Mouse (Mus musculus) stomach, postnatal 0 days (tissue): ENCODE results near the gene Ank3. TPM values are rescaled to one million over a fixed set of nuclear protein-coding genes. Genes with fewer than 3 reads are reported as not detected.

Experiments used
- ATAC-seq: fragments of 200-750 bp; cut with Nextera tagmentation; 2 replicates; pipeline ENCODE4 v1.8.0; 2017; ENCODE audit not compliant: low FRiP score, low TSS enrichment
- DNase-seq: peaks from one replicate; pipeline ENCODE4 v3.0.0-alpha.2; 2016; ENCODE audit warnings: low spot score
- H3K27ac ChIP-seq: fragments of 300-500 bp; sonication (generic); replicated peaks from 2 replicates; pipeline ENCODE4 v1.5.1; 2014; ENCODE audit warnings: mild to moderate bottlenecking, control low read depth
- H3K27me3 ChIP-seq: fragments of 300-500 bp; sonication (generic); 2 replicates; pipeline ENCODE4 v1.6.1; 2014; ENCODE audit warnings: low read length; ENCODE audit not compliant: control insufficient read depth, insufficient read depth
- H3K36me3 ChIP-seq: fragments of 300-500 bp; sonication (generic); 2 replicates; pipeline ENCODE4 v1.6.1; 2014; ENCODE audit warnings: low read length, mixed read lengths; ENCODE audit not compliant: control insufficient read depth, insufficient read depth
- H3K4me1 ChIP-seq: fragments of 300-500 bp; sonication (generic); replicated peaks from 2 replicates; pipeline ENCODE4 v1.6.1; 2014; ENCODE audit warnings: antibody characterized with exemption; ENCODE audit not compliant: control insufficient read depth, insufficient read depth
- H3K4me2 ChIP-seq: fragments of 300-500 bp; sonication (generic); replicated peaks from 2 replicates; pipeline ENCODE4 v1.6.1; 2014; ENCODE audit warnings: low read depth, mild to moderate bottlenecking, control low read depth, moderate library complexity
- H3K4me3 ChIP-seq: fragments of 300-500 bp; sonication (generic); 2 replicates; pipeline ENCODE4 v1.5.1; 2014; ENCODE audit warnings: low read depth, low read length, control low read depth
- H3K9ac ChIP-seq: fragments of 300-500 bp; sonication (generic); 2 replicates; pipeline ENCODE4 v1.6.1; 2014; ENCODE audit warnings: mild to moderate bottlenecking, low read length, control low read depth, mixed read lengths
- H3K9me3 ChIP-seq: fragments of 300-500 bp; sonication (generic); 2 replicates; pipeline ENCODE4 v1.6.1; 2016; ENCODE audit warnings: low read length; ENCODE audit not compliant: control insufficient read depth
- CTCF ChIP-seq: IDR thresholded peaks from 2 replicates; pipeline ENCODE4 v1.5.1; 2016; ENCODE audit warnings: antibody characterized with exemption, low read depth, mild to moderate bottlenecking, moderate library complexity
- EP300 ChIP-seq: optimal IDR thresholded peaks from 2 replicates; pipeline ENCODE3; 2016; ENCODE audit warnings: antibody characterized with exemption
- whole genome bisulfite sequencing: fragments of 180-500 bp; shearing (Covaris S2); extraction: QIAGEN DNeasy Blood & Tissue Kit; methylation state at CpG from one replicate; pipeline ENCODE4 v1.1.7; 2014; 5-methylcytosine and 5-hydroxymethylcytosine counted together
- polyA plus RNA-seq: library from polyadenylated mRNA; unstranded; fragments of >200 nt; fragmentation: Nextera tagmentation; extraction: Ambion mirVana; gene quantifications from 2 replicates; pipeline ENCODE4 v1.2.1, GENCODE M21; 2015

Gene Ank3
- polyA plus RNA-seq, 1 experiment from 2014 or later: 16.0 TPM

DNA sequence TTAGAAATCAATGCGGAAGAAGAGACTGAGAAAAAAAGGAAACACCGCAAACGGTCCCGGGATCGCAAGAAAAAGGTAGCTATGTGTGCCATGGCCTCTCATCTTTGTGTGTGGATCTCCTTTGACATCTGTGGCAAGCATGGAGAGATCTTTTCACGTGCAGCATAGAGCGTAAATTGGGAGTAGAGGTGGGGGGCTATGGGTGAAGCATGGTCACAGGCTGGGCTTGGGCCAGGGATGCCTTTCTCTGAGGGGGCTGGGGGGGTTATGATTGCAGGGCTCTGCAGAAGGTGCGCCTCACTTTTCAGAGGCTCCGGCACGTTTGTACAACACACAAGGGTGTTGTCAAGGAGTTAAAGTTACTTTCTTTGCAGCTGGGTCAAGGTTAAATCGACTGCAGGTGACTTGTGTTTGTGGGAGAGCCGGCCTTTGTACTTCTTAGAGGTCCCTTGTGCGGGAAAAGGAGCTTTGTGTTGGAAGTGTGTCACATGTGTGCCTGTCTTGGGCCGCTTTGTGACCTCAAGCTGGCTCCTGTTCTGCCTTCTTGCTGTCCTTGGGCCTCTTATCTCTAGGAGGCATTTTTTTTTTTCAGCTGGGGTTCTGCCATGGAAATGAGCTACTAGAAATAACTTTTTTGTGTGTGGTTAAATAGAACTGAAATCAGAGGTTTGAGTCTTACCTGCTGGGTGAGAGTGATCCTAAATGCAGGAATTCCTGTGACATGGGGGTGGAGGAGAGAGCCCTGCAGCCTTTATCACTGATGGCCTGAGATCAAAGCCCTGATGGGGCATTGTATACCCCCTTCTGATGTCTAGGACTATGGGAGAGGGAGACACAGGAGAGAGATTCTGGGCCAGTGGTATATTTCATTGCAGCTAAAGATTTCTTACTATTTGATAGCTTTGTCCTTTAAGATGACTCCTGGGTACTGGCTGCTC lies 308.5 kb downstream of the Ank3 start:
- Histone ChIP-seq H3K4me2 (no peak overlapping the region), H3K27ac (no peak overlapping the region), H3K4me3 (no peak overlapping the region), H3K36me3 (no peaks in the 10 kb centered on the region), H3K9me3 (no peaks in the 10 kb centered on the region), H3K27me3 (no peaks in the 10 kb centered on the region), H3K9ac (no peak overlapping the region), H3K4me1 (no peaks in the 10 kb centered on the region)
- TF ChIP-seq CTCF (no peak), EP300 (no peak)
- peak; percentile 31 for DNase-seq
- ATAC-seq: no peak
- WGBS: 34% methylated on average over 14 of the region's 14 CpGs

DNA sequence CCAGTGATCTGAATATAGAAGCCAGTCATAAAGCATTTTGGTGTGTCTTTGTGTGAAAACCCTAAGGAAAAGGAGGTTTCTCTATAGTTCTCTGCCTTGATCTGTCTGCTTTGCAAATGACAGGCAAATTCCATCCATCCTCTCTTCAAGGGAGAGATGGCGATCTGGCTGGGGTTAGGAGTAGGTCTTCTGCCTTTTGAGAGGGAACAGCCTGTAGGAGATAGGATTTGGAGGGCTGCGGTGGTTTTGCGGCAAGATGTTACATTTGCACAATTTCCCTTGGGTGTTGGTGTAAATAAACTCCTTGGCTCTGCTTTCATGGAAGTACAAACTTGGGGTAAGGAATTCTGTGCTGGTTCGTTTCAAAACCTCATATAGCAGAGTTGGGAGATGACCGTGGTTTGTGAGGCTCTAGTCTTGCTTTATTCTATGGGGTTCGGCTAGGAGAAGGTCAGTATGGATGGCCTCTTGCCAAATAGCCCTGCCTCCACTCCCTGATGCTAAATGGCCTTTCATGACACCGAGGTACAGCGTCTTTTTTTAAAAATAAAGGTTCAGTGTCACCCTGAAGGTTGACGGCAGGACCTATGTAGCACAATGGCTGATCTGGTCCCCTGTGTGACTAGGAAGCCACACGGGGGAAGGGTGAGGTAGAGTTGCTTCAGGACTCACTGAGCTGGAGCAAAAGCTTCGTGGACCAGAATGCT lies 309.4 kb downstream of the Ank3 start:
- 76% methylated on average over 11 of the region's 11 CpGs for WGBS
- ATAC-seq (no peak), DNase-seq (no peak)
- Histone ChIP-seq H3K9ac (no peak overlapping the region), H3K4me1 (no peaks in the 10 kb centered on the region), H3K27me3 (no peaks in the 10 kb centered on the region), H3K4me2 (no peak overlapping the region), H3K27ac (no peak overlapping the region), H3K9me3 (no peaks in the 10 kb centered on the region), H3K36me3 (no peaks in the 10 kb centered on the region), H3K4me3 (no peak overlapping the region)
- TF ChIP-seq CTCF: no peak
- no peak for TF ChIP-seq EP300

DNA sequence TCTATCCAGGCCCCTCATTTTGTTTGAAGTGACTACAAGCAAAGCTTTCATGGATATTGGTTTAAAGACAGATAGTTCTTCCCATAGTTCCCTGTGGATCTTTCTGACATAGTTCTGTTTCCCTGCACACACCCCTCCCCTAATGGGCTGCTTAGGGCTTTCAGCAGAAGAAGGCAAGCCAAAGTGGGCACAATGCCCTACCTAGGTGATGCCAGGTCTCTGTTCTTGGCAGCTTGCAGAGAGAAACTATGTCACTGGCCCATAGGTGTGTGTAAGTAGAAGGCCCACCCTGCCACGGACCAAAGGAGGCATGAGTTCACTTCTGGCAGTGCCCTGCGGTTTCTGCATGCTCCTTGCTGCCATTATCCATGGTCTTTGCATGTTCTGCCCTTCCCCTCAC lies 311.1 kb downstream of the Ank3 start:
- Histone ChIP-seq H3K4me3 (no peak overlapping the region), H3K4me2 (no peak overlapping the region), H3K27ac (no peak overlapping the region), H3K4me1 (no peaks in the 10 kb centered on the region), H3K36me3 (no peaks in the 10 kb centered on the region), H3K27me3 (no peaks in the 10 kb centered on the region), H3K9me3 (no peaks in the 10 kb centered on the region), H3K9ac (no peak overlapping the region)
- 84% methylated on average over 2 of the region's 2 CpGs for WGBS
- DNase-seq: no peak
- TF ChIP-seq EP300 (no peak), CTCF (no peak)
- ATAC-seq: no peak

DNA sequence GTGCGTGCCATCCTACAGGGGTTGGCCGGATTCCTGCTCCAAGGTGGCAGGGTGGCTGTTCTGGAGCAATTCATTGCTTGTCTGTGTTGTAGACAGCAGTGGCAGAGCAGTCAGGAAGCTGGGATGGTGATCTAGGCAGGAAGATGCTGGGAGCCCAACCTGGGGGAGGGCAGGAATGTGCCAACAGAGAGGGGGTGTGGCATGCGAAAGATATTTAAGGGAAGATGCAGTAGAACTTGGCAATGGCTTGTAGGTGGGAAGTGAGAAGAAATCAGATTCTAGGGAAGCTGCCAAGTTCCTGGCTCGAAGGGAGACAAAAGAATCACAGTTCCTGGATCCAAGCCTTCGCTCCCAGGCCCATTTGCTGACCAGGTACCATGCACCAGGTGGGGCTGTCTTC lies 312.2 kb downstream of the Ank3 start:
- no peak overlapping the region for H3K4me3 ChIP-seq
- H3K4me1 ChIP-seq: no peaks in the 10 kb centered on the region
- H3K9ac ChIP-seq: no peak overlapping the region
- no peak for ATAC-seq
- H3K27me3 ChIP-seq: no peaks in the 10 kb centered on the region
- DNase-seq: no peak
- no peaks in the 10 kb centered on the region for H3K36me3 ChIP-seq
- H3K9me3 ChIP-seq: no peaks in the 10 kb centered on the region
- H3K27ac ChIP-seq: no peak overlapping the region
- H3K4me2 ChIP-seq: no peak overlapping the region
- 80% methylated on average over 5 of the region's 5 CpGs for WGBS
- TF ChIP-seq CTCF: no peak

DNA sequence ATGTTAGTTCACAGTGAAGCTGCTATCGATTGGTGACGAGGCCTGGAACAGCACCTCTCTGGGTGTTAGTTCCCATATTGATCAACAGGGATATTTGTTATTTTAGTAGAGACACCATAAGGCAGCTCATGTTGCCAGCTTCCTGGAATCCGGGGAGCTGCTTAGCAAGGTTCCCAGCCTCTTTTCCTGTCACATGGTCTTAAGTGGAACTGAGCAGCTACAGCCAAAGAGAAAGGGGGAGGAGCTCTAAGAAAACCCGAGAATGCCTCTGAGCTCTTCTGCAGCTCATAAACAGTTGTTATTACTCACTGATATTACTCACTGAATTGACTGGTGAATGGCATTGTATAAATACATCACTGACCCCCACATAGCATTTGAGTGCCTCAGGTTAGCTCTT lies 318.3 kb downstream of the Ank3 start:
- Histone ChIP-seq H3K9ac (no peak overlapping the region), H3K27ac (no peak overlapping the region), H3K36me3 (no peaks in the 10 kb centered on the region), H3K27me3 (no peaks in the 10 kb centered on the region), H3K4me2 (no peak overlapping the region), H3K4me3 (no peak overlapping the region), H3K9me3 (no peaks in the 10 kb centered on the region), H3K4me1 (no peaks in the 10 kb centered on the region)
- WGBS: 58% methylated on average over 4 of the region's 4 CpGs
- no peak for DNase-seq
- ATAC-seq: no peak
- TF ChIP-seq CTCF (no peak), EP300 (no peak)

DNA sequence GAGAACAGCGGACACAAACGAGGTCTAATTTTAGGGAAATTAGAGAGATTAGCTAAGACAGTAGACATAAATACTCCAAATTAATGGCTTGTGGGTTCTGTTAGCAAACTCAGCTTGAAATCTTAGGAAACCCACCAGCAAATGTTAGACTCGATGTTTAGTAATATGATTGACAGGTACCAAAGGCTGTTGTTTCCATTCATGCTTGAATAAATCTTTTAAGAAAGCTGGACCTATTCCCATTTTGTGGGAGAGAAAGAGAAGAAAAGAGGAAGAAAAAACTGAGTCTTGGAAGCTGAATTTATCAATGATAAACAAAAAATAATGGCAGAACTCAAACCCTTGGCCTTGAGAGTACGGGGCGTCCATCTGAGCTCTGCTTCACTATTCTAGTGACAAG lies 320.8 kb downstream of the Ank3 start:
- Histone ChIP-seq H3K9ac (no peak overlapping the region), H3K4me2 (no peak overlapping the region), H3K4me3 (no peak overlapping the region), H3K36me3 (no peaks in the 10 kb centered on the region), H3K4me1 (no peaks in the 10 kb centered on the region), H3K27me3 (no peaks in the 10 kb centered on the region), H3K9me3 (no peaks in the 10 kb centered on the region), H3K27ac (no peak overlapping the region)
- no peak for TF ChIP-seq CTCF
- no peak for TF ChIP-seq EP300
- DNase-seq (no peak), ATAC-seq (no peak)
- WGBS: 80% methylated on average over 5 of the region's 5 CpGs
